Mouse (Mus musculus): ENCODE measurements around the gene Fgfr3.

DNA sequence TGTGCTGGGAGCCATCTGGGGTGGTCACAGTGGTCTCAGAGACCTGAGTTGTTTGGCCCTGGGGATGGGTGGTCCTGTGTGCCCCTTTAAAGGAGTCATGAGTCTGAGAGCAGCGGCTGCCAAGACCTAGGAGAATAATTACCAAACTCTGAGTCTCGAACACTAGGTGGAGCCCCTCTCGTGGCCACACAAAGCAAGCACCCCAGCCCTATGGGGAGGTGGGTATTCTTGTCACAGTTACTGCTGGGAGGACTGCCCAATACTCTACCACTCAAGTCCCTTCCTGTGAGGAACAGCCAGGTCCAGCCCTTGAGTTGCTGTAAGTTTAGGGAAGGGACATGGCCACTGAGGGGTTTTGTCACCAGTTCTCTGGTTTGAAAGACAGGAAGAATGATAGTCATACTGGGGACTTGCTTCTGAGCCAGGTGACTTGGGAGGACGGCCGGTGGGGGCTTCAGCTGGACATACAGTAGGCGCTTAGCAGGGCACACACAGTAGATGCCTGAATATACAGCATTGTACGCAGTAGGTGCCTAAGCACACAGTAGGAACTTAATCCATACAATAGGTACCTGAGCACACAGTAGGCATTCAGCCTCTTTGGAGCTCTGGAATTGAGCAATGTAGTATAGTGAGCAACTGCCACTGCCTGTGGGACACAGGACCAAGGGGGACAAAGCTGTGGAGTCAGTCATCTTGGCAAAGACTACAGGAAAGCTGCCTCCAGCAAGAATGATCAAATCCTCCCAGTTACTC, 37.4 kb upstream of the Fgfr3 start:
- TF ChIP-seq POLR2A (IDR thresholded peaks at IDR 0.05; ENCODE audit: low read depth, low read length) (no peak), CTCF (IDR thresholded peaks at IDR 0.05; ENCODE audit: extremely low read depth, insufficient read depth, insufficient read length, insufficient replicate concordance) (no peak)

All from spleen, adult 2 months (tissue).